Mouse (Mus musculus) E14TG2a.4 (cell line): Measurements from ENCODE around the gene Slc39a11.

Source experiments
- CTCF ChIP-seq: conservative IDR thresholded peaks from 2 replicates; pipeline ENCODE4 v1.5.1; 2014; ENCODE audit warnings: low read length
- NANOG ChIP-seq: IDR thresholded peaks from 2 replicates; pipeline ENCODE4 v1.6.1; 2014; ENCODE audit warnings: borderline replicate concordance, low read length, mixed read lengths

DNA sequence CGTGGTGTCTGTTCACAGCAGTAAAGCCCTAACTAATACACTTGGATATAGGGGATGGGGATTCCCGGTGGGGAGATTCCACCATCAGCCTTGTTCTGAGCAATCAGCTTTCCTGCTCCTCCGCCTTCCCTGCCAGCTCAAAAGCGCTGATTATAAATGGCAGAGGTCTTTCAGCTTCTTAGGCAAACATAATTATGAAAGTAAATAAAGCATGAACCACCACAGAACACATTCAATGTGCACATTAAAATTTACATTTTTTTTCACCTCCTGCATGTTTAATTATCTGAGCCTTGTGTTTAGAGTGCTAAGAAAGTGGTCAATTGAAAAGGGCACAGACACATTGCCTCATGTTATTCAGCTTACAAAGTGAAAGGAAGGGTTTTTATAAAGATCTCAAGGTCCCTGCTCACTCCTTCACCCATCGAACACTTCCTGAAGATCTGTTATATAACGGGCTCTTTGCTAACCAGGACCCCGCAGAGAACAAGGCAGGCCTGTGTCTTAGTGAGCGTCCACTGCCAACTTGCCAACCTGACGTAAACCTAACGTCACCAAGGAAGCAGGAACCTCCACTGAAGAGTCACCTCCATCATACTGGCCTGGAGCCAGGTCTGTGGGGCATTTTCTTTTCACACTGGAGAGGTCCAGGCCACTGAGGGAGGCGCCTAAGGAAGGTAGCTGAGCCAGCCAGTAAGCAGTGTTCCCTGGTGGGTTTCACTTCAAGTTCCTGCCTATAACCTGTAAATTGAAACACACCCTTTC is 142.0 kb downstream of the Slc39a11 start:
- TF ChIP-seq NANOG (no peak), CTCF (no peak)
